Mouse (Mus musculus) ES-Bruce4 (cell line): ENCODE measurements around the gene Il34.

Source experiments
- CTCF ChIP-seq: IDR thresholded peaks from one replicate; pipeline ENCODE4 v1.8.1; 2011; ENCODE audit warnings: low read depth, low read length
- EP300 ChIP-seq: IDR thresholded peaks from 2 replicates; pipeline ENCODE4 v1.6.1; 2011; ENCODE audit warnings: low read depth, low read length; ENCODE audit not compliant: insufficient read depth
- POLR2A ChIP-seq: IDR thresholded peaks from one replicate; pipeline ENCODE4 v1.8.1; 2011; ENCODE audit warnings: low read length; ENCODE audit not compliant: insufficient read depth

DNA sequence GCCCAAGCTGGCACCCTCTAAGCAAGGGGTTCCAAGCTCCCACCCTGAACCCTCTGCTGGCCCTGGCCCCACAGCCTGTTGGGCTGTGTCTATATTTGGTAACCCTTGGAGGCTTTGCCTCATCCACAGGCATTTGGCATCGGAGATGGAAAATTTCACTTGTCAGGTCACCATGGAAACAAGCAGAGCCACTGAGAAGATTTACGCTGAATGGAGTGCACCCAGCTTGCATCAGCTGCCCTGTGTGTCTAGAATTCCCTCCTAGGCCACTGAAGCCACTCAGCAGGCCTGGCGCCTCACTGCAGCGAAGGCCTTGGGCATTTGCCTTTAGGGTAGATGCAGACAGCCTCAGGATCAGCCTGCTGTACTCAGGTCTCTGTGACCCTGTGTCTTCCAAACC, 89.6 kb downstream of the Il34 start:
- no peak for TF ChIP-seq POLR2A
- TF ChIP-seq CTCF, result no peak
- no peak for TF ChIP-seq EP300
